Mouse (Mus musculus) CD4-positive naive resting alpha-beta T cell, adult 76 days (primary cell): ENCODE data around the gene Scd4. TPM values are rescaled to one million over a fixed set of nuclear protein-coding genes. Genes with fewer than 3 reads are reported as not detected.

Experiments used
- total RNA-seq: library from RNA; stranded (reverse); gene quantifications from one replicate; pipeline ENCODE4 v1.2.4, GENCODE M21; 2023

Gene Scd4
- 0.18 TPM for total RNA-seq

DNA sequence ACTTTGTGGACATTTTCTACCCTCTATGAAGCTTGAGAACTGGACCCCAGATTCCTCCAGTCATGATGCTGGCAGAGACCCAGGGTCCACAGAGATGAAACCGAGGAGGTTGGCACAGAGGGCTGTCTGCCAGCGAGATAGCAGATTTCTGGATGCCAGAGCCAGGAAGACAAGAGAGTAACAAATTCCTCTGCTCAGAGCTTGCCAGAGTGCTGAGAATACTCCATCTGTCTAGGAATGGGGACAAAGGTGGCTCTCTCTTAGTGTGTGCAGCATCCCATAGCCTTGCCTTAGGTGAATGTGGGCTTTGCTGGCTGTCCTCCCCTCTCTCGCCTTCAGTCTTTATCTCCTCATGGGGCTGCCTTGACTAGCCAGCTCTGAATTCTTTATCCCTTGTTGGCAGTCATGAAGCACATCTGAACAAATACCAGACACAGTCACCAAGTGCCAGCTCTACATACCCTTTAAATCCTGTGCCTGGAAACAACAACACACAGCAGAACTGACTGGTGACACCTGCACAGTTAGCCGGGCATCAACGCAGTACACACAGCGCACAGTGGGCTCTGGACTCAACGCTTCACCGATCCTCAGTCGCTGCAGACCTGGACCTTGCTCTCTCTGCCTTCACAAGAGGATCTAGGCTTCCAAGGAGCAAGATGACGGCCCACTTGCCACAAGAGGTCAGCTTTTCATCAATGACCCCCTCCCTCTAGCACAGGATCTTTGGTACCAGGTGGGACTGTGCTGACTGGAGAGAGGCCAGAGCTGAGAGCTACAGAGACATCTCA is at the start of gene Scd4:
Gene Scd4 (plus strand): TSS at position 260 of the 791 bp plus-strand sequence.

DNA sequence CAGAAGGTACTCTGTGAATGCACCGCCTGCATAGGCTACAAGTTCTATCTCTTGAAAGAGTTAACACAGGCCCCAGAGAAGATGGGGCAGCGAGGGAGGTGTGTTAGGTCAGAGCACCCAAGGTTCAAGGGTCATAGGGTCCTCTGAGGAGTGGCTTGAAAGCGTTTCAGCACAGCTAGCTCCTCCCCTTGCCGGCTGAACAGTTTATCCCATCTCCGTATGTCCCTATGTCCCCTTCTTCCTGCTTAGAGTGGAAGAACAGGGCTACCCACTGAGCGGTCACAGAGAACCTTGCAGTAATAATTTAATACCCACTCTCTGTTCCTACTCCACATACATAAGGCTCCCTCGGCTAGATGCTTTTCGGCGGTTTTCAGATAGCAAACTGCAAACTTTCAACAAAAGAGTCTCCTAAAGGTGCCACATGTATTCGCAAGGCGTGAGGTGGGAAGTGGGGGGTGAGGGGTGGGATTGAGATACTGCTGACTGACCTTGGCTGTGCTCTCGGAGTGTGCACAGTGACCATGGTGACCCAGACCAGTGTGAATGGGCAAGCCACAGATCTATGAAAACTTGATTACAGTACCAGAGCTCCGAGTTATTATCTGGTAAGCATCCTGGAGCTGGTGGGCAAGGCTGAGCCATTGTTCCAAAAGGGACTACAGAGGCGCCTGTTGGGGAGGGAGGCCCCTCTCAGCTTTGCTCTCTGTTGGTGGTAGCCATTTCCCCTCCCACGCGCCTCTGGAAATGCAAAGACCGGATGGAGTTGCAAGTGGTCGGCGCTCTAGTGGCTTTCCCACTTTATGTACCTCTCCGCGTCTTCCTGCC is 39.7 kb upstream of the Scd4 start, which contains the start of gene Scd2:
Gene Scd2 (plus strand): TSS at position 734 of the 828 bp plus-strand sequence.

Other genes with a start within 250 kb of the Scd4 start
- gene Chuk, start 225.6 kb upstream of the Scd4 start, total RNA-seq, result 78.1 TPM
- 20.5 TPM for gene Cwf19l1, start 197.2 kb upstream of the Scd4 start, total RNA-seq
- 73.7 TPM for gene Bloc1s2, start 186.6 kb upstream of the Scd4 start, total RNA-seq
- gene Pkd2l1, start 140.7 kb upstream of the Scd4 start, total RNA-seq, result not detected
- gene Scd3, start 129.8 kb upstream of the Scd4 start, total RNA-seq, result not detected
- 10.9 TPM for gene Scd2, start 39.4 kb upstream of the Scd4 start, total RNA-seq
- gene Scd1, start 74.8 kb downstream of the Scd4 start, total RNA-seq, result 55.1 TPM
- gene Wnt8b, start 160.4 kb downstream of the Scd4 start, total RNA-seq, result not detected
- gene Sec31b, start 212.8 kb downstream of the Scd4 start, total RNA-seq, result 4.2 TPM
- gene Gm20538, start 219.7 kb downstream of the Scd4 start, total RNA-seq, result not detected
- 103 TPM for gene Ndufb8, start 222.3 kb downstream of the Scd4 start, total RNA-seq
- gene Hif1an, start 229.8 kb downstream of the Scd4 start, total RNA-seq, result 74.5 TPM